In genomic region chr1:189579358-189579757, GRCm38 (mm10) we compare ENCODE assay signal across 9 mouse cellular contexts.
DNase-seq lines count a peak whose midpoint lies in the region; ATAC-seq and TF ChIP-seq lines count a peak whose summit lies in the region.
"Had no signal": no experiment of that assay in that cellular context is flagged by ENCODE, and none has a peak within 500 bp of the region (broad histone marks: within the 10 kb centered on the region; RNA-seq: fewer than 3 reads in every experiment).

No protein-coding gene starts in this region.

- H3K4me3 ChIP-seq in cerebellum, adult 2 months (replicated peaks; ENCODE audit: insufficient read depth, low read depth, low read length): no peak overlapping the region
- no peak overlapping the region for H3K4me3 ChIP-seq in embryonic facial prominence, embryonic 11.5 days (ENCODE audit: low read depth, low read length)
- H3K4me3 ChIP-seq in kidney, embryonic 15.5 days (replicated peaks): no peak overlapping the region
- no peak overlapping the region for H3K4me3 ChIP-seq in lung, embryonic 15.5 days
- no peak overlapping the region for H3K4me3 ChIP-seq in stomach, postnatal 0 days (ENCODE audit: low read depth, low read length)
- H3K4me3 ChIP-seq: heart, embryonic 15.5 days had no signal

- H3K27ac ChIP-seq in cerebellum, adult 2 months (ENCODE audit: insufficient read depth, low read length): no peak overlapping the region
- no peak overlapping the region for H3K27ac ChIP-seq in embryonic facial prominence, embryonic 11.5 days (replicated peaks; ENCODE audit: low read depth, low read length)
- no peak overlapping the region for H3K27ac ChIP-seq in kidney, embryonic 15.5 days
- H3K27ac ChIP-seq in lung, embryonic 15.5 days: no peak overlapping the region
- no peak overlapping the region for H3K27ac ChIP-seq in stomach, postnatal 0 days (replicated peaks)
- H3K27ac ChIP-seq: heart, embryonic 15.5 days had no signal

- no peaks in the 10 kb centered on the region for H3K9me3 ChIP-seq in embryonic facial prominence, embryonic 11.5 days (replicated peaks; ENCODE audit: control insufficient read depth, low read length)
- no peaks in the 10 kb centered on the region for H3K9me3 ChIP-seq in kidney, embryonic 15.5 days (replicated peaks)
- H3K9me3 ChIP-seq in lung, embryonic 15.5 days: no peaks in the 10 kb centered on the region
- no peaks in the 10 kb centered on the region for H3K9me3 ChIP-seq in stomach, postnatal 0 days (ENCODE audit: control insufficient read depth, low read length)
- H3K9me3 ChIP-seq: heart, embryonic 15.5 days had no signal

- H3K9ac ChIP-seq in embryonic facial prominence, embryonic 11.5 days (replicated peaks; ENCODE audit: low read length): no peak overlapping the region
- H3K9ac ChIP-seq in kidney, embryonic 15.5 days: no peak overlapping the region
- no peak overlapping the region for H3K9ac ChIP-seq in lung, embryonic 15.5 days
- H3K9ac ChIP-seq in stomach, postnatal 0 days (ENCODE audit: low read length): no peak overlapping the region
- H3K9ac ChIP-seq: heart, embryonic 15.5 days had no signal

- no peak for TF ChIP-seq EP300 in stomach, postnatal 0 days (optimal IDR thresholded peaks at IDR 0.05)

- peak; percentile 8 to 12 for DNase-seq in cerebellum, adult 2 months
- peak; percentile 16 for DNase-seq in thymus, postnatal 0 days (ENCODE audit: low spot score)
- DNase-seq in thymus, postnatal 36 days: no peak
- DNase-seq in embryonic facial prominence, embryonic 11.5 days (ENCODE audit: low spot score): peak; percentile 64
- DNase-seq in stomach, postnatal 0 days (ENCODE audit: low spot score): peak; percentile 54

- no peak for ATAC-seq in cerebellum, adult (ENCODE audit: insufficient number of reproducible peaks, low FRiP score, low TSS enrichment)
- no peak for ATAC-seq in embryonic facial prominence, embryonic 11.5 days (replicated peaks; ENCODE audit: insufficient number of reproducible peaks, low FRiP score, low TSS enrichment, low read depth)
- ATAC-seq in kidney, embryonic 15.5 days (replicated peaks; ENCODE audit: low FRiP score): peak; percentile 53; the same call in 1 of the 2 replicates
- ATAC-seq in lung, embryonic 15.5 days (ENCODE audit: borderline replicate concordance, extremely low read depth, low FRiP score, low TSS enrichment): 0 out of 2 replicates have a peak, but pooled peaks have one; percentile 47
- no peak for ATAC-seq in stomach, postnatal 0 days (ENCODE audit: low FRiP score, low TSS enrichment)

- H3K27me3 ChIP-seq in cerebellum, adult 2 months (ENCODE audit: control insufficient read depth, insufficient read depth, low read length): no peaks in the 10 kb centered on the region
- H3K27me3 ChIP-seq in embryonic facial prominence, embryonic 11.5 days (ENCODE audit: control insufficient read depth, insufficient read depth, low read length): no peaks in the 10 kb centered on the region
- H3K27me3 ChIP-seq in kidney, embryonic 15.5 days: no peaks in the 10 kb centered on the region
- H3K27me3 ChIP-seq in lung, embryonic 15.5 days: no peaks in the 10 kb centered on the region
- H3K27me3 ChIP-seq in stomach, postnatal 0 days (ENCODE audit: control insufficient read depth, insufficient read depth, low read length): no peaks in the 10 kb centered on the region
- H3K27me3 ChIP-seq: heart, embryonic 15.5 days had no signal

- TF ChIP-seq CTCF in cerebellum, adult 2 months (IDR thresholded peaks at IDR 0.05; ENCODE audit: borderline replicate concordance, insufficient read depth, low read depth, low read length): peak; percentile 51
- peak; percentile 85 for TF ChIP-seq CTCF in stomach, postnatal 0 days (IDR thresholded peaks at IDR 0.05; ENCODE audit: low read depth)

- H3K4me2 ChIP-seq in embryonic facial prominence, embryonic 11.5 days (ENCODE audit: low read depth, low read length): no peak overlapping the region
- H3K4me2 ChIP-seq in kidney, embryonic 15.5 days: no peak overlapping the region
- H3K4me2 ChIP-seq in lung, embryonic 15.5 days: no peak overlapping the region
- H3K4me2 ChIP-seq in stomach, postnatal 0 days (replicated peaks; ENCODE audit: low read depth): no peak overlapping the region
- H3K4me2 ChIP-seq: heart, embryonic 15.5 days had no signal

- TF ChIP-seq POLR2A in cerebellum, adult 2 months (IDR thresholded peaks at IDR 0.05; ENCODE audit: borderline replicate concordance, insufficient read depth, low read length): no peak

- WGBS in cerebellum, adult 2 months: 55% methylated on average over 2 of the region's 2 CpGs
- WGBS in embryonic facial prominence, embryonic 11.5 days: 71% methylated on average over 2 of the region's 2 CpGs
- 64% methylated on average over 2 of the region's 2 CpGs for WGBS in kidney, embryonic 15.5 days
- 66% methylated on average over 2 of the region's 2 CpGs for WGBS in lung, embryonic 15.5 days
- 74% methylated on average over 2 of the region's 2 CpGs for WGBS in stomach, postnatal 0 days

- H3K4me1 ChIP-seq in cerebellum, adult 2 months (ENCODE audit: control insufficient read depth, insufficient read depth, low read length): no peaks in the 10 kb centered on the region
- no peaks in the 10 kb centered on the region for H3K4me1 ChIP-seq in embryonic facial prominence, embryonic 11.5 days (ENCODE audit: control insufficient read depth, insufficient read depth, low read length)
- peaks cover 12% of the 10 kb centered on the region for H3K4me1 ChIP-seq in kidney, embryonic 15.5 days
- 0 out of 2 replicates have a peak, but pooled peaks cover 4% of the 10 kb centered on the region for H3K4me1 ChIP-seq in lung, embryonic 15.5 days
- no peaks in the 10 kb centered on the region for H3K4me1 ChIP-seq in stomach, postnatal 0 days (replicated peaks; ENCODE audit: control insufficient read depth, insufficient read depth)

- H3K36me3 ChIP-seq in embryonic facial prominence, embryonic 11.5 days (replicated peaks; ENCODE audit: control insufficient read depth, insufficient read depth, low read depth, low read length): no peaks in the 10 kb centered on the region
- H3K36me3 ChIP-seq in kidney, embryonic 15.5 days: no peaks in the 10 kb centered on the region
- no peaks in the 10 kb centered on the region for H3K36me3 ChIP-seq in lung, embryonic 15.5 days
- H3K36me3 ChIP-seq in stomach, postnatal 0 days (ENCODE audit: control insufficient read depth, insufficient read depth, low read length): no peaks in the 10 kb centered on the region
- H3K36me3 ChIP-seq: heart, embryonic 15.5 days had no signal

Comparison
In these comparisons a context has a peak if more than half of its experiments do, and no peak if none do; other contexts are left out.
1. DNase-seq: peak in cerebellum, adult 2 months (2 of 2), thymus, postnatal 0 days (single experiment), embryonic facial prominence, embryonic 11.5 days (single experiment) and stomach, postnatal 0 days (single experiment); none in thymus, postnatal 36 days (0 of 2).
2. ATAC-seq: peak in kidney, embryonic 15.5 days (single experiment) and lung, embryonic 15.5 days (single experiment); none in cerebellum, adult (single experiment), embryonic facial prominence, embryonic 11.5 days (single experiment) and stomach, postnatal 0 days (single experiment).